Mouse (Mus musculus) embryonic stem cell, embryonic (primary cell): ENCODE measurements at regions not wholly inside any gene's neighbourhood (a gene's known extent, or its start where the extent isn't known, plus 50 kb on each side); places are given as distances from the start of the nearest gene placed in this dataset.
"Not testable (repeated sequence)": the region's sequence is repeated elsewhere in the genome, so short reads cannot be mapped to it uniquely, and the experiment has no call there.

Experiments used
- CTCF ChIA-PET, 4 experiments: fragments of 300-600 bp in 2 of 4; fragments of 350-600 bp in 2 of 4; sonication (Branson Sonifier 250); formaldehyde crosslinking; loops; one replicate each; lab custom pipeline; 2022; ENCODE audit warnings: inconsistent platforms in 2 of 4; lab: Charles Lee
- POLR2A ChIA-PET, 4 experiments: fragments of 300-600 bp in 2 of 4; fragments of 350-600 bp in 2 of 4; sonication (Branson Sonifier 250); formaldehyde crosslinking; loops; one replicate each; lab custom pipeline; 2022; ENCODE audit warnings: antibody characterized with exemption in 4 of 4, inconsistent platforms in 1 of 4; lab: Charles Lee

- POLR2A ChIA-PET = interaction anchor here in 2 of 4 experiments (0.6 to 1.4 kb wide), 5 partner anchors 129 to 1687 kb away, joined by 3 to 6 read pairs (median 3); partner anchors contain the start of genes Arrdc2 (in 1 of the 2) and Myo9b (in 1 of the 2)
- CTCF ChIA-PET = not testable (repeated sequence)
Measured at GRCm38 (mm10) chr8:71026424-71026890, 120.7 kb downstream of the Map1s start.

GRCm38 (mm10) chr8:71028564-71028963 lies 122.8 kb downstream of the Map1s start:
- POLR2A ChIA-PET, CTCF ChIA-PET: not testable (repeated sequence)
